Mouse (Mus musculus) mature B cell (primary cell): ENCODE results near the gene Fgd1.

ENCODE experiments used
- in situ Hi-C: fragments of 300-500 bp; cut with MboI; formaldehyde crosslinking; loops from 2 replicates; pipeline ENCODE4 v1.14.3; 2019

Gene Fgd1

DNA sequence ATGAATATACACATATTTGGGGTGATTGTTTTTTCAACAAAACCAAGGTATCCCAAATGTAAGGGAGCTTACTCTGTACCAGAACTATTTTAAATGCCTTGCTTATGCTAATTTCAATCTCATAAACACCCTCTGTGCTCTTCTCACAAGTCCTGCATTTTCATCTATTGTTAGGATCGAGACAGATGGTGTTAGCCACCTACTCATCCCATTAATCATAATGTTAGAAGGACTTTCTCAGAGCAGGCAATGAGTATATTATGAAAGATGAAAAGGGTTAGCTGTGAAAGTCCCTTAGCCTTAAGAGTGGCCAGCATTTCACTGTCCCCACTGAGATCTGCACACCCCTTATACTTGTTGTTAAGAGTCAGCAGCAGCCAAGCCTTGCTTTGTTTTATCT is 41.5 kb downstream of the Fgd1 start:
- in situ Hi-C loops = loop anchor here (25.0 kb wide), 1 partner anchor 100 kb away; the partner anchor contains the start of gene Wnk3

DNA sequence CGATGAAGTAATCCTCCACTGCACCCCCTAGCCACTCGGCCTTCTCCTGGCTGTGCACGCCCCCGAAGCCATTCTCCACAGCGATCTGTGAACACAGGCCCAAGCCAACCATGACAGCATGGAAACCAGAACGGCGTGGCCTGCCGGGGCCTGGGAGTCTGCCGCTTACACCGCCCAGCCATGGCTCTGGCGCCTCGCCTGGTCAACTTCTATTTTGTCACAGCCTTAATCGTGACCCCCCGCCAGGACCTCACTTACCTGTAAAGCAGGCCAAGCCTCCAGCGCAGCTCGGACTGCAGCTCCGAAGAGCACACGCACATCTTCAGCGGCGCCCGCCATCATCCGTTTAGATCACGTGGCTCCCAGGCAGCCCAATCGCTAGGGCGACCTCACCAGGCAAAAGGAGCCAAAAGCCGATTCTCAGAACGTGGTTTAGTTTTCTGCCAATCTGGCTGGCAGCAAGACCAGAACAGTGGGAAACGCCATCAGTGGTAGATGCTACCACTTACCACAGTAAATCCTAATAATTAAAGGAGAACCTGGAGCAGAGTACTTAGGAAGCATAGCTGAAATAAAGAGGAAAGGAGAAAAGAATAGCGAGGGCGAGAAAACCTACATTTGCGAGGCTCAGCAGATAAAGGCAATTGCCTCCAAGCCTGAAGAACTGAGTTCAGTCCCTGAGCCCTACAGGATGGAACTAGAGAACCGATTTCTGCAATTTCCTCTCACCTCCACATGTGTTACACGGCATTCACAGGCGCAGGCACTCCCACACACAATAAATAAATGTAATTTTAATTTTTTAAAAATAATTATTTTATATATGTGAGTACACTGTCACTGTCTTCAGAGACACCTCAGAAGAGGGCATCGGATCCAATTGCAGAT is 50.5 kb downstream of the Fgd1 start, which contains the start of gene Tsr2:
Tsr2 (minus strand) TSS at position 373 of the 888 bp plus-strand sequence.
- in situ Hi-C loops = loop anchor here (25.0 kb wide), 1 partner anchor 91 kb away; the partner anchor contains the start of gene Wnk3

DNA sequence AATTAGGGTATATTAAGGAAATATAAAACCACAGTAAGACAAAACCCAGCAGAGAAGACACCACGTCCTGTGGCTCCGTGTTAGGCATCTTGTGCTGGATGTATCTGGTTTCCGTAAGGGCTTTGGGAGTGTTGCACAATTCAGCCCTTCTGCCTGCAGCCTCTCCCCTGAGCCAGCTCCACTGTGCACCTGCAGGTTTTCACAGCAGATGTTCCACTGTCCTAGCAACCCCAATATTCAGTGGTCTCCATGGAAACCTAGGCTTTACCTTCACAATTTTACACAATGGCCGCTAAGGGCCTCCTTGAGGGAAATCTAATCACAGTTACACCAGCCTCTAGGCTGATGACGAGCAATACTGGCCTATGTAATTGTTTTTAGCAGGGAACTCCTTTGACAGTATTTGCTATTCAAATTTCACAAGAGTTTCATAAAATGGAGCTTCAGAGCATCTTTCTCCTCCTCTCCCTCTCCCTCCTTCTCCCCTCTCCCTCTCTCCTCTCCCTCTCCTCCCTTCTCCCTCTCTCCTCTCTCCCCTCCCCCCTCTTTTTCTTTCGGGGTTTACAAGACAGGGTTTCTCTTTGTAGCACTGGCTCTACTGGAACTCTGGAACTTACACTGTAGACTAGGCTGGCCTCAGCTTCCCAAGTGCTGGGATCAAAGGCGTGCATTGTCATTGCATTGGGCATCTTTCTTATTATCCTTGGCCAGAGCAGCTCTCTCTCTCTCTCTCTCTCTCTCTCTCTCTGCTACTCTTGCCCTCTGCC is 61.5 kb downstream of the Fgd1 start:
- in situ Hi-C loops = no loop called here

DNA sequence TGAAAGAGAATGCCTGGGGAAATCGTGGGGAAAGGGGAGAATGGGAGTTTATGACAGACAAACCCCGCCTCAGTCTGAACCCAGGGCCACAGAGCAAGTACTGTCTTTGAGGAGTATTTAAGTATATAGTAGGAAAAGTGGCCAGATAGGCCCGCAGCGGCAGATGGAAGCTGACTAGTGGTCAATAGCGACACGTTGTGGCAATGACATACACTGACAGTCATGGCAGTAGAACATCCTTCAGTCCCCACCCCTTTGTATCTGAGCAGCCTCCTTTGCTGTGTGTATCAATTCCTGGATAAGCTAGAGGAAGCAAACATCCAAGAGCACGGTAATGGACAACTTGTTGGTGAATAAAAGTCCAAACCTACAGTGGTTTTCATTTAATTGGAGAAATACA is 70.8 kb downstream of the Fgd1 start:
- in situ Hi-C loops = no loop called here

DNA sequence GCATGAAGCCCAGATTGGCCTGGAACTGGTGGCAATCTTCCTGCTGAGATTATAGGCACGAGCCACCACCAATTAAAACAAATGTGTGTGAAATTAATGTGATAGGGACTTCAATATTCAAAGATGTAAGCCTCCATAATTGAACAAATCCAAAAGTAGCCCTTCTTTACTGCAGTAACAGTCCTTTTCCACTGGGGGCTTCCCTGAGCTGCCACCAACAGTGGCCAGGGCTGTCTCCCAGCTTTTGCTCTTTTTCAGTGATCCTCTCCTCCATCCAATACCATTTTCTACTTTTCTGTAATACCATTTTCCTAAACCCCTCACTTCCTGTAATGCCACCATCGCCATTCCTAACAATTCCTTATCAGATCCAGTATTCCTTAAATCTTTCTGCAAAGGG is 71.5 kb downstream of the Fgd1 start:
- in situ Hi-C loops = no loop called here

DNA sequence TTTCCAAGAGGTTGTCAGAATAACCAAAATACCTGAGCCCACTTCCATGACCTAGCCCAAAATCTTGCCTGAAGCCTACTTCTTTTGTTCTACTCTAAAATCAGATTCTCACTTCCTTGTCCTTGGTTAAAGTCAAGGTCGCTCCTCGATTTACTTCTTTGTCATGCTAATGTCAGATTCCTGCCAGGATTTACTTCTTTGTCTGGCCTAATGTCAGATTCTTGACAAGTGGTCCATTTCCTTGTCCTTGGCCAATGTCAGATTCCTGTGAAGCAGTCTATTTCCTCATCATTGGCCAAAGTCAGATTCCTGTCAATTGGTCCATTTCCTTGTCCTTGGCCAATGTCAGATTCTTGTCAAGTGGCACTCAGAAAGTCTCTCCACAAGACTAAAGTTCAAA is 78.0 kb downstream of the Fgd1 start:
- in situ Hi-C loops = no loop called here

DNA sequence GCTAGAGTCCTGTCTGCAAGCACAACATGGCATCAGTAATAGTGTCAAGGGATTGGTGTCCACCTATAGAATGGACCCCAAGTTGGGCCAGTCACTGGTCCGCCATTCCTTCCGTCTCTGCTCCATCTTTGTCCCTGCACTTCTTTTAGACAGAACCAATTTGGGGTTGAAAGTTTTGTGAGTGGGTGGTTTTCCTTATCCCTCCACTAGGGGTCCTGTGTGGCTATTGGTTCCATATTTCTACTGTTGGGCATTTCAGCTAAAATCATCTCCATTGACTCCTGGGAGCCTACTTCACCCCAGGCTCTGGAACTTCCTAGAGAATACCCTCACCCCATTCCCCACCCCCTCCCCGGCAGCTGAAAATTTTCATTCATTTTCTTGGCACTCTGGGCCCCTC is 84.5 kb downstream of the Fgd1 start:
- in situ Hi-C loops = no loop called here

DNA sequence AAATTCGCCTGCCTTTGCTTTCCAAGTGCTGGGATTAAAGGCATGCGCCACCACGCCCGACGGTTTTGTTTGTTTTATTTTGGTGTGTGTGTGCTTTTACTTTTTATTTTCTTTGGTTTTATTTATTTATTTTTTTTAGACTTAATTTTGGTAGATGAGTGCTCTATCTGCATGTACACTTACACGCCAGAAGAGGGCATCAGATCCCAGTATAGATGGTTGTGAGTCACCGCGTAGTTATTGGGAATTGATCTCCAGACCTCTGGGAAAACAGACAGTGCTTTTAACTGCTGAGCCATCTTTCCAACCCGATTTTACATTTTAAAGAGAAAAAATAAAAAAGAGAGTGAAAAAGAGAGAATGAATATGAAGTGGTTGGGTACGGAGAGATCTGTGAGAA is 86.8 kb downstream of the Fgd1 start:
- in situ Hi-C loops = no loop called here
